Mouse (Mus musculus) gastrocnemius, postnatal 25 days (tissue): ENCODE measurements around the gene H3f3a. TPM values are rescaled to one million over a fixed set of nuclear protein-coding genes. Genes with fewer than 3 reads are reported as not detected.

Experiments
- DNase-seq: peaks from one replicate; pipeline ENCODE4 v3.0.0; 2022
- total RNA-seq, 2 experiments: library from RNA; stranded (reverse); gene quantifications; 1 replicate in 1 of 2; 2 replicates in 1 of 2; pipeline ENCODE4 v1.2.3; 2021

H3f3a gene
- total RNA-seq, 2 experiments from 2014 or later, result 350 to 362 TPM

DNA sequence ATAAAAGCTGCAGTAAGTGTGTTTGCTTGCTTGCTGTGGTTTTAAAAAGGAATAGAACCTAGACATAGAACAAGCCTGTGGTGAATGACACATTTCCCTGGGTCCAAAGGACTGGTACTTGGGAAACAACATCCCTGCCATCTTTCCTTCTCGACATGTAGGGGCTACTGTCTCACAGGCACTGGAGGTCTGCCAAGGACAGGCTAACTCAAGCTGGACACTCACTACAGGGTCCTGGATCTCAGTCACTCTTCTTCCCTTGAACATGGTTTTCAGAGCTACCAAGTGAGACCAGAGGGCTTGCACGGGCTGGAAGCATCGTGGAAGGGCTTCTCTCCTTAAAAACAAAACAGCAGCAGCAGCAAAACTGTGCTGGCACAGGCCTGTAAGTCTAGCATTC is 10.0 kb upstream of the H3f3a start:
- DNase-seq, result no peak

DNA sequence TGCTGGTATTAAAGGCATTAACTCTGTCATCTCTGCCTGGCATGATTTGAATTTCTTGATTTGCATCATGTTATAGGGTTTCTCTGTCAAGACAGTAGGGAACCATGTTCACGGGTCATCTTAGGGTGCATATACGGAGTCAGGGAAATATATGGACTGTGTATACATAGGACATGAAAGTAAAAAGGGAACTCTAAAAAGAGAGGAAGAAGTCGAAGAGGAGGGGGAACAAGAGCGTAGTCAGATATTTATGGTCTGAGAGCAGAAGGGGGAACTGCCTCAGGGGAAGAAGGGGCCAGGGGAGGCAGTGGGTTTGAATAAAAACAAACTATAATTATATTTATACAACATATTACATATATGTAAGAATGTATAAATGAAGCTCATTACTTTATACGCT is 8.5 kb upstream of the H3f3a start:
- DNase-seq, result no peak

DNA sequence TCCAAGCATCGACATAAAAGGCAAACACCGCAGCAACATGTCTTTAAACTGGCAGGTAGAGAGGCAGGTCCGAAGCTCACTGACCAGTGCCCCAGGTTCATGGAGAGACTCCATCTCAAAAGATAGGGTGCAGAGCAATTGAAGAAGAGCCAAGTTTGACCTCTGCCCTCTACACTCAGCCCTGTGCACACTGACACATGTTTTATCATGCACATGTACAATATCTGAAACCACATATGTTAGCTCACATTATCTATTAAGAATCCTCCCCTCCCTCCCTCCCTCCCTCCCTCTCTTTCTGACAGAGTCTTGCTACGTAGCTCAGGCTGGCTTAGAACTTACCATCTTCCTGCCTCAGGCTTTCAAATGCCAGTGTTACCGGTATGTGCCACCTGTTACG is 7.4 kb upstream of the H3f3a start:
- DNase-seq, result no peak

DNA sequence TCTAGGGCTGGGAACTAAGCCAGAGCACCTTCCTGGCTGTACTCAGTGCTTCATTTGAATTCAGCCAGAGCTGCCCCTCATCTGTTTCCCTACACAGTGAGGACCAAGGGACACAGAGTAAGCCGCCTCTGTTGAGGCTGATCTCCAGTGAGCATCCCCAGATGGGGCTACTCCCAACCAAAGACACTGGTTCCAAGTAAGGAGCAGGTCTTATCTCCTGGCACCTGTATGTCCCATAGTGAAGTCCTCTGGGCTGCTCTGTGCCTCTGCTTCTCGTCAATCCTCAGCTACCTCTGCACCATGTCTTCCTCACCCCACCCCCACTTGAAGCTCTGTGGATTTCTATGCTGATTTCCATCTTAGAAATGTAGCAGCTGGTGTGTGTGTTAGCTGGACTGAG is 4.3 kb upstream of the H3f3a start:
- no peak for DNase-seq

DNA sequence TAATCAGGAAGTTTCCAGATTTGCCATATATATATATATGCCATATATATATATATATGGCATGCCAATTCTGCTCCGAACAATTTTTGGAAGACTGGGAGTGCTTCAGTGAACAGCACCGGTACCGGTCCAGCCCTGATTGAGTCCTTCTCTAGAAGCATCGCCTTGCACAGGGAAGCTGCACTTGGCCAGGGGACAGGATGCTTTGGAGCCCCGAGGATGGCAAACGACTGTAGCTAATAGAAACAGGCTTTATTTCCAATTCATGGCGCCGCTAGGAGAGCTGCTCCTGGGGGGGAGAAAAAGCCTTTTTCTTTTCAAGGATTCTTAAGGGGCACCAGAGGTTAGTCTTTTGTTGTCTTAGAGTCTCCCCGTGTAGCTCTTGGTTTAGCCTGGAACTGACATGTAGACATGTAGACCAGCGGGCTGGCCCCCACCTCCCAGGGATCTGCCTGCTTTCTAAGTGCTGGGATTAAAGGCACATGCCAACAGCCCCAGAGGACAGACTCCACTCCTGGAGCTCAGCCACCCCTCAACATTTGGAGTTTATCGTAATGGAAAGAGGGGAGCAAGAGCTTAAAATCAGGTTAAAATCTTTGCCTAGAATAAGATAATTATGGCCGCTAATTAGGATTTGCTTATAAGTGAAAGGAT is 1.8 kb upstream of the H3f3a start:
- no peak for DNase-seq

DNA sequence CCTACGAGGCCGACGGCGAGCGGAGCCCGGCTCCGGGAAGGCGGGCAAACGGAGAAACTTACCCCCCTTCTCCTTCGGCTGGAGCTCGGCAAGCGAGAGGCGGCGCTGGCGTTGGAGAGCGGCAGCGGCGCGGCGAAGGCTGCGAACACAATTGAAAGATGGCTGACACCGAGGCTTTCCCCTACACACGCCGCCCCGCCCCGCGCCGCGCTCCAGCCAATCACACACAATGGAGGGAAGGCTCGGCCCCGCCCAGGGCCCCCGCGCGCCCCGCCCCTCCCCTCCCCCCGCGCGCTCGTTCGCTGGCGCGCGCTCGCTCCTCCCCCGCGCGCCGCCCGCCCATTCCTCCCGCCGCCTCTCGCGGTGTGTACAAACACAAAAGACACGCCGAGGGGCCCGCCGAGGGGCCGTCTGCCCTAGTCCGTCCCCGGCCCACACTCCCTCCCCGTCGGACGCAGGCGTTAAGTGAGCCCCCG is 296 bp downstream of the H3f3a start:
- DNase-seq, result peak; percentile 95

DNA sequence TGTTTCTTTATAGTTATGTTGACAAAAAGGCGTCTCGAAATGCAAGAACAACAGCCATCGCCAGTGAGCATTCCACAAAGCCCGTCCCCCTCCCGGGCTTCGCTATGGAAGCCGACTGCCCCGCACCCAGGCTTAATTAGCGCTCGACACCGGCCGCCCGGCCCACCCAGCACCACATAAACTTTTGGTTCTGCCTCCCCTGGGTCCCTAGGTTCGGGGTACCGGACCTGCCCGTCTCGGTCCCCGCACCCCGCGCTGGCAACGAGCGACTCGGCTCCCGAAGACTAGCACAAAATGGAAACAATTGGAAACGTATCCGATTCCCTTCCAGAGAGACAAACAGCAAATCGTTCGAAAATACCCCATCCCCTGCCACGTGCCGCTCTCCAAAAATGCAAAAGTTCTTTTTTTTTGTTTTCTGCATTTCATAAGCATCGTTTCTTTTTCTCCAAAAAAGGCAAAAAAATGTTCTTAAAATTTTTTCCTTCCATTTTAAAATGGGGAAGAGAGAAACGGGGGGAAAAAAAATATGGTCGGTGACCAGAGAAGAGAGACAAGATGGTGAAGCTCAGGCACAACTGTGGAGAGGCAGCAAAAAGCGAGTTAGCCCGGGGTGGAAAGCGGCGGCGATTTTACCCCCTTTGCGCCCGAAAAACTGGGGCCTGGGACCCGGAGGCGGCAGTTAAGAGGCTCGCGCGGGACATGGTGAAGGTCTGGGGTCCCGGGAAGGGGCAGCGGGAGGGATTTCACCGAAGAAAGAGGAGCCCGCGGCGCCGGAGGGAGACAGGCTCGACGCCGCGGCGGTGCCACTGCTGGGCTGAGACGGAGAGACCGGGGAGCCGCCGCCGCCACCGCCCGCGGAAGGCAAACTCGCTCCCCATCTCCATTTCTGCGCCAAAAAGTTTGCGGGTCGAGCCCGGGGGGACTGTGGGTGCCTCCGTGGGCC is 1.0 kb downstream of the H3f3a start:
- peak; percentile 50 for DNase-seq

DNA sequence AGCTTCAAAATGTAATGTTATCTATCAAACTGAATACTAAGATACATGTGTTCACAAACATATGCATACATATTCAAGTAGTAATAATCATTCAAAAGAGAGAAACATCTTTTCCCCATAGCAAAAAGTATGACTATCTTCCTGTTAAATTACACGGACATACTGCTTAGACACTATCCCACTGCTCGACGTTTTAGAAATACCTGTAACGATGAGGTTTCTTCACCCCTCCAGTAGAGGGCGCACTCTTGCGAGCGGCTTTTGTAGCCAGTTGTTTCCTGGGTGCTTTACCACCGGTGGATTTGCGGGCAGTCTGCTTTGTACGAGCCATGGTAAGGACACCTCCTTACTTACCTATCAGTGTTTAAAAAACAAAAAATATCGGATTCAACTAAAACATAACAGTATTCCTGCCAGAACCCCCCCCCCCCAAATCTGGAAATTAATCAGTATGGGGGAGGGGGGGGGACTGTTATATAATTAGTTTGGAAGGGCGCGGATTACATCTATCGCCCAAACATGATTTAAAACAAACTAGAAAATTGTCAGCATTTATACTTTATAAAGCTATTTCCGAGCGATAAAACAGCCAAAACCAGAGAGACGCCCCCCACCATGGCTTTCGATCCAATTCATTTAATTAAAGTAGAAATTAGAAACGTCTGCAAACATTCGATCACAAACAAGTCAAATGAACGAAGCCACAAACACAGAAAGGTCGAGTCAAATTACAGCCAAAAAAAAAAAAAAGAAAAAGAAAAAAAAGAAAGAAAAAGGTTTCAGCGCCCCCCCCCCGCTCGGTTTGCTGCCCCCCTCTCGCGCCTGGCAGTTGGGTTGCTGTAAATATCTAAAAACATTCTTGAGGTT is 1.9 kb downstream of the H3f3a start:
- no peak for DNase-seq

DNA sequence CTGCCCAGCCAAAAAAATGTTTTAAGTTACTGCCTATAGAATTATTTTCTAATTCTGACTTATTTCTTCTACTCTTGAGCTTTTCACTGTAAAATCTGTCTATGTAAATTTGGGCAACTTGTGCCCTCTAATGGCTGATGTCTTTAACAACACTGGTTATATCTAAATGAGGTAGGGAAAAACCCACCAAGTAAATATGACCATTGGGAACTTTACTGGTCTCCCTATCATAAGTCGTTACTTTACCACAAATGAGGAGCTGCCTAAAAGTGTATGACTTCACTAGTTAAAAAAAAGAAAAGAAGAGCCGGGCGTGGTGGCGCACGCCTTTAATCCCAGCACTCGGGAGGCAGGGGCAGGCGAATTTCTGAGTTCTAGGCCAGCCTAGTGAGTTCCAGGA is 2.8 kb downstream of the H3f3a start:
- DNase-seq, result no peak

DNA sequence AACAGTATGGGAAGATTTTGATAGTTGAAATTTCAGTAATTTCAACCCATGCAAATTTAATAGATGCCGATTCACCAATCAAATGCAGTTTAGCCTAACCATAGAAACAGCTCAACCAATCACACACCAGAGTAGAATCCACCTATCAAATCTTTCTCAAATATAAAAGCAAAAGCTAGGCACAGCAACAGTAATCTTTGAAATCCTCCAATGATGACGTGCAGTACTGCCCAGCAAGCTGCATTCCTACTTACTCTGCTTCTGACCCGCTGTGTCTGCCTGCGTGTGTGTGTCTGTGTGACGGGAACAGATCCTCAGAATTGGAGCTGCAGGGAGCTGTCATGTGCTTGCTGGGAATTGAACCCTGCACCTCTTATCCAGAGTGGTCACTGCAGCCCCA is 4.9 kb downstream of the H3f3a start:
- DNase-seq, result no peak

DNA sequence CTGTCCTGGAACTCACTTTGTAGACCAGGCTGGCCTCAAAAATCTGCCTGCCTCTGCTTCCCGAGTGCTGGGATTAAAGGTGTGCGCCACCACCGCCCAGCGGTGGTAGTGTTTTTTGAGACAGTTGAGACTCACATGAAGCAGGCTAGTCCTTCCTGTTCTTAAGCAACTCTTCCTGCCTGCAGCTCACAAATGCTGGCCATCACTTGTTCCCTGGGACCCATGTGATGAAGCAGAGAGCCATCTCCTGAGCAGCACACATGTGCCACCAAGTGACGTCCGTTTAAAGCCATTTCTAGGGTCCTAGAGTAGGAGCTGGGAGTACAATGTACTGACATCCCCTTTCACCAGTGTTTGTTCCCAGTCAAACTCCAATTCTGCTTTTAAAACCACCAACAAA is 9.9 kb downstream of the H3f3a start:
- DNase-seq, result no peak

DNA sequence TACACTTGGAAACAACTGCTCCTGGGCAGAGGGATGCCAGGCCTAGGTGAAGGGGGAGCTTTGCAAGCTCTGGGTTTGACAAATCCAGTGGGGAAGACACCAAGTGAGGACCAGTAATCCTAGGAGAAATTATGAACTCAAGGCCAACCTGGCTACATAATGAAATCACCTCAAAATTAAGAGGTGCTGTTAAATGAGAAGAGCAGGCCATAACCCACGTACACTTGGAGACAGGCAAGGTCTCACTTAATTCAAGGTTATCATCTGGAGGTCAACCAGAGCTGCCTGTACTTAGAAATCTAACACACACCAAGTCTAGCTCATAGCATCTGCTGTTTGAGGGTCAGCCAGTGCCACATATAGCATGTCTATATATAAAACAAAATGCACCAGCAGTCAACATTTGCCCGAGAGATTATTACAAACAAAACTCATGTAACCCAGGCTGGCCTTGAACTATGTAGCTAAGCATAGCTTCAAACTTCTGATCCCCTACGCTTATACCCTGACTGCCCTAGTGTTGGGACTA is 12.2 kb downstream of the H3f3a start:
- no peak for DNase-seq

DNA sequence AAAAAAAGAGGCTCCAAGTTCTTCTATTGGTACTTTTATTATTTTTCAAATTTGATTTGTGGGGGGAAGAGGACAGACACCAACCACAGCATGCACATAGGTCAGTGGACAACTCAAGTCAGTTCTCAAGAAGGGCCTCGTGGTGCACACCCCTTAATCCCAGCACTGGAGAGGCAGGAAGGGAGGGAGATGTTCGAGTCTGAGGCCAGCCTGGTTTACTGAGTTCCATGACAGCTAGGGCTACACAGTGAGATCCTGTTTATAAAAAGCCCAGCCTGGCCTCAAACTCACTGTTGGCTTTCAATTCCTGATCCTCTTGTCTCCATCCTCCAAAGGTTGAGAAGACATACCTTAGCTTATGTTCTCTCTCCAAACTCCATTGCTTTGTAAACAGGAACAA is 12.9 kb downstream of the H3f3a start:
- DNase-seq, result no peak

DNA sequence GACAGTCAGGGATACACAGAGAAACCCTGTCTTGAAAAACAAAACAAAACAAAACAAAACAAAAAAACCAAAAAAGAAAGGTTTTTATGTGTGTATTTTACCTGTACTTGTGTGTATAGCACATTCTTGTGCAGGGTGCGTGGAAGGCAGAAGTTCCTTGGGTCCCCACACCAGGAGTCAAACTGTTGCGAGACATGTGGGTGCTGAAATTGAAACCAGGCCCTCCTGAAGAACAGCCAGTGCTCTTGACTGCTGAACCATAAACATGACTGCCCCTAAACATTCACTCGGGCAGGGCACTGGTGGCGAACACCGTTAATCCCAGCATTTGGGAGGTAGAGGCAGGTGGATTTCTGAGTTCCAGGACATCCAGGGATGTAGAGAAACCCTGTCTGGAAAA is 13.7 kb downstream of the H3f3a start:
- DNase-seq, result no peak

DNA sequence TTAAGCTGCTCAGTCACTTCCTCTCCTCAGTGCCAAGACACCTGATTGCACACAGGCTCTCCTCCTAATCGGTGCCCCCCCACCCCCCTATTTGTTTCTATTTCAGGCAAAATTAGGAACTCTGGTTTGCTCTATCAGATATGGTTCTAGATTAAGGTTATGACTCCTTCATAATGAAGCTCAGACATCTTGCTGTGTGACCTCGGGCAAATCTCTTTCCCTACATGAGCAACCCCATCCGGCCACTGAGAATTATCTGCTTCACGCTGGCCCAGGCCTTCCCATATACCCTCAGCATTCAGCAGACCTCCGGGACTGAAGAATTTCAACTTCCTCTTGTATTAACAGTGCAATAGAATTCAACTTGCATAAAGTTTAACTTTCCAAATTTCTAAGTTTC is 14.5 kb downstream of the H3f3a start:
- DNase-seq, result no peak

DNA sequence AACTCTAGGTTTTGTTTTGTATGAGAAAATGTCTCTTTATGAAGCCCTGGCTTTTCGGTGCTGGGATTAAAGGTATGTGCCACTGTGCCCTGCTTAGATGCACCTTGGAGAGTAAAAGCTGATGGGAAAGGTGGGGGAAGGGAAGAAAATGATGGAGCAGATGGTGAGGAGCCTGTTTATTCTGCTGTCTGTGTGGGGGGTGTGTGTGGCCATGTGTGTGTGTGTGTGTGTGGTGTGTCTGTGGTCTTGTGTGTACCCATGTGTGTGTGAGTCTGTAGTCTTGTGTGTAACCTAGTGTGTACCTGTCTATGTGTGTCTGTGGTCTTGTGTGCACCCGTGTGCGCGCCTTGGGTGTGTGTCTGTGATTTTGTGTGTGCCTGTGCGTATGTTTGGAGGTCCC is 15.1 kb downstream of the H3f3a start:
- no peak for DNase-seq

DNA sequence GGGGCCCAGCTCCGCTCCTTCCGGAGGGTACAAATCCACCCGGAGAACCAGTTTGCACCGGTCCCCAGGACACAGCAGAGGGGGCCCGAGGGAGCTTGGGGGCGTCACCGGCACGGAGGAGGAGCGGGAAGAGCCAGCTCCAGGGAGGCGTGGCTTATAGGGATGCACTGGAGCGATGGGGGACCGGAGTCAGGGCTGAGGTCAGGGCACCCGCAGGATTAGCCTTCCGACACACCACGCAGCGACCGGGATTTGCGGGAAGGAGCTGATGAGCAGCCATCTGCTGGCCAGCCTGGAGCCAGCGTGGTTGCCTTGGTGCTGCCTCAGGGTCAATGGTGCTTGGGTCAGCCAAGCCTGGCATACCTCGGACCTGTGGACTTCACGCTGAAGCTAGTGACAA is 19.6 kb downstream of the H3f3a start:
- DNase-seq, result no peak

DNA sequence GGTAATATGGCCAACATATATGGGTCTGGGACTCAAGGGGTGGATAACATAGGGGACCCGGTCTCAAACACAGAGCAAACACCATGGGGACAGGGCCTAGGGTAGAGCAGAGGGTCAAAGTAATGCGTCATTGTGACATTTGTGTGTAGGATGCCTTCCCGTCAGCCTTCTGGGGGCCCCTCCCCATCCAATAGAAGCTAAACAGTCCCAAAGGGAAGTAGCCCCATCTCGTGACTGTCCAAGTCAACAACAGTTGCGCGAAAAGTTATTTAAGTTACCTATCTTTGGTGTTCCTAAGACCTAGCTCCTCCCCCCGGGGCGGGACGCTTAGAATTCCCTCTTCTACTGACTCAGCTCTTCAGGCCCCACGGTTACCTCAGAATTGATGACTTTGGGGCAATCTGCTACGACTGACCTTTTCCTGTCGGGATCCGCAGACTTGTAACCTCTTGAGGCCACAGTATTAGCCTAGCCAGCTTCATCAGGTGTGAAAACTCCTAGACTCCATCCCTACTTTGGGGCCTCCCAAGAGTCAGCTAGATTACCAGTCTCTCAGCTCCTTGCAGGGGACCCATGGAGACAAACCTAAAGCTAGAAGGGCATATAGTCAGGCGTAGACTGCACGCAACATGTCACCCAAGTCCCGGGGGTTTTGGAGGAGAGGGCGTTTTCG is 20.2 kb downstream of the H3f3a start:
- DNase-seq, result no peak

DNA sequence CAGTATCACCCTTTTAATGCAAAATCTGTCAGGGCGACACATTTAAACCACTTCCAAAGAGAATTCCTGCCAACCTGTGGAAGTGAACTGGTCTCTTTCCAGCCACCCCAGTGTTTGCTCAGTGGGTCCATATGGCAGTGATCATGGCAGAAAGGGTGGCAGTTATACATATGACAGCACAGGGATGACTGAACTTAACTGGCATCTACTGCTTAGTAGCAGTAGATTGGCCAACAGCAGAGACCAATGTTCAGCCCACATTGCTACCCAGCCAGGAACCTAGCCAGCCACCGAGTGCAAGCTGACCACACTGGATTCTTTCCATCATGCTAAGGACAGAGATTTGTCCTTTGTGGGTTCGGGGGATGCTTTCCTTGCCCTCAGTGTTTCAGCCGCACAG is 20.9 kb downstream of the H3f3a start:
- DNase-seq, result no peak

DNA sequence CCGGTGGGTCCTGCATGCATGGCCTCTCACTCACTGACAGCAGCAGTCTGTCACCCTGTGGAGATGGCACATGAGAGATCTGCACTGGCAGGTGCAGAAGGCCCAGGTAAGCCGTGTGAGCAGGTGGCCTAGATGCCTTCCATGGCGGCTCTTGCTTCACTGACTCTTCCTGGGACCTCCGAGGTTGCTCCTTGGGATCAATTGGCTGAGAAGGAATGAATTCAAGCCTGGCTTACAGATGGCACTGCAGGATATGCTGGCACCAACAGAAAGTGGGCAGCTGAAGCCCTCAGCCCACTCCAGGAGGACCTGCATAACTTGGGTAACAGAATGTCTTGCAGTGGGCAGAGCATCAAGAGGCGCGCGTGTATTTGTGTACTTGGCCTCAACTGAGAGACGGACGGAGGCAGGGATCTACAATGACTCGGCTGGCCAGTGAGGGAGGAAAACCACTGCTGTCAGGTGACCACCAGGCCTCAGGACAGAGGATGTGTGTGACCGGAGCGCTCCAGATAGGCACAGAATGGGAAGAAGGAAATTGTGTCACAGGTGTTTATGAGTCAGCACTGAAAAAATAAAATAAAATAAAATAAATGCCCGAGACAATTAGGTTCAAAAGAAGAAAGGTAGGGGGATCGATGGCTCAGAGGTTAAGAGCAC is 21.8 kb downstream of the H3f3a start:
- no peak for DNase-seq

DNA sequence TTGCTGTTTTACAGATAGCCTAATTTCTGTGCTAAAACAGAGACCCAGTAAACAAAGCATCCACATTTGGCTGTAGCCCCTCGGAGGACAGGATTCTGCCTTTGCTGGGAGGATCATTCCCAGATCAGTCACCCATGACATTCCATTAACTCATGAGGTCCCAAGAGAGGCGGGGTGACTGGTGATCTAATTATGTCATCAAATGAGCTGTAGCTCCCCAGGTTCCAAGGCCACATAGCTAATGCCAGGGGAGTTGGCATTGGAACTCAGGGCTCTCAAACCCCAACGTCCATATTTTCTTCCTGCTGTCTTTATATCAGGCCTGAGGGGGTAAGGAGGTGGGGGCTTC is 30.2 kb downstream of the H3f3a start:
- no peak for DNase-seq
